14 mouse cellular contexts compared by ENCODE assay signal in the genomic region with DNA sequence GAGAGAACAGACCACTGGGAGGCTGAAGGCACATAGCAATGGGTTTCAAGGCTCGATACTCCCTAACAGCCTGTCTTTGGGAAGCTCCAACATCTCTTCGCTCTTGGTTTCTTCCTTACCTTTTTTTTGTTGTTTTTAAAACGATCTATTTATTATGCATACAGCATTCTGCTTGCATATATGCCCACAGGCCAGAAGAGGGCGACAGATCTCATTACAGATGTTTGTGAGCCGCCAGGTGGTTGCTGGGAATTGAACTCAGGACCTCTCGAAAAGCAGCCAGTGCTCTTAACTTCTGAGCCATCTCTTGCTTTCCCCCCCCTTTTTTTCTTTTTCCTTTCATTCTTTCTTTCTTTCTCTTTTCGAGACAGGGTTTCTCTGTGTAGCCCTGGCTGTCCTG. TPM values are rescaled to one million over a fixed set of nuclear protein-coding genes. Genes with fewer than 3 reads are reported as not detected.
DNase-seq lines count a peak whose midpoint lies in the region; ATAC-seq and TF ChIP-seq lines count a peak whose summit lies in the region.
"Had no signal": no experiment of that assay in that cellular context is flagged by ENCODE, and none has a peak within 500 bp of the region (broad histone marks: within the 10 kb centered on the region; RNA-seq: fewer than 3 reads in every experiment).

No protein-coding gene starts in this region.

- ATAC-seq in CD4-positive, CD25-positive, alpha-beta regulatory T cell, adult 4 months, result no peak
- ATAC-seq in kidney, postnatal 0 days (replicated peaks; ENCODE audit: low FRiP score, low read depth), result no peak
- ATAC-seq in granulocyte monocyte progenitor cell, adult 5-6 weeks (replicated peaks; ENCODE audit: poor library complexity, severe bottlenecking), result no peak
- ATAC-seq: Patski had no signal

- in situ Hi-C loops in CH12.LX (cut with MboI; ENCODE audit: low pct_ligation_motif_present, low pct_unique_long_range_greater_than_20kb, low sequenced_read_pairs), result loop anchor here (5.0 to 10.0 kb wide), 2 partner anchors 83 to 386 kb away; no protein-coding TSS in a partner anchor

- H3K4me2 ChIP-seq in kidney, postnatal 0 days (ENCODE audit: low read length), result no peak overlapping the region
- no peak overlapping the region for H3K4me2 ChIP-seq in CH12.LX (ENCODE audit: insufficient read depth, low read depth, poor library complexity, severe bottlenecking)

- H3K27me3 ChIP-seq in kidney, postnatal 0 days (ENCODE audit: insufficient read depth, low read length), result peaks cover 23% of the 10 kb centered on the region; the same call in 1 of the 2 replicates
- peaks cover 85% of the 10 kb centered on the region for H3K27me3 ChIP-seq in CH12.LX (replicated peaks)

- TF ChIP-seq CTCF in kidney, postnatal 0 days (IDR thresholded peaks at IDR 0.05; ENCODE audit: low read depth), result peak; percentile 54
- peak; percentile 21 to 64; a peak in 2 of 4 replicates for TF ChIP-seq CTCF in CH12.LX (conservative IDR thresholded peaks at IDR 0.05 in 1 of 2, IDR thresholded peaks at IDR 0.05 in 1 of 2; ENCODE audit: low read depth in 2 of 2, low read length in 2 of 2)

- peak; percentile 18 for DNase-seq in CD4-positive, CD25-positive, alpha-beta regulatory T cell, adult 2 months (ENCODE audit: low read depth, low spot score)
- no peak for DNase-seq in kidney, postnatal 0 days (ENCODE audit: low spot score)
- DNase-seq in kidney, postnatal 36 days, result no peak
- no peak for DNase-seq in CH12.LX (ENCODE audit: extremely low read depth)
- peak; percentile 10 for DNase-seq in brain, adult 2 months (ENCODE audit: low read depth, low spot score)
- no peak for DNase-seq in urinary bladder, adult 18-20 months (ENCODE audit: low spot score in 2 of 2)
- DNase-seq: adrenal gland, adult 8-10 months; cerebellum, adult 11 months; heart, postnatal 4 days; kidney, adult 11 months had no signal

- no peaks in the 10 kb centered on the region for H3K9me3 ChIP-seq in kidney, postnatal 0 days (replicated peaks; ENCODE audit: low read length)
- H3K9me3 ChIP-seq in CH12.LX (replicated peaks; ENCODE audit: low read length), result no peaks in the 10 kb centered on the region
- H3K9me3 ChIP-seq: megakaryocyte, embryonic 14.5 days had no signal

- dilution Hi-C loops in CH12.LX (cut with MboI; ENCODE audit: extremely low pct_ligation_motif_present, extremely low pct_unique_long_range_greater_than_20kb, low sequenced_read_pairs), result no loop called here

- no peak overlapping the region for H3K4me3 ChIP-seq in kidney, postnatal 0 days (replicated peaks; ENCODE audit: low read depth, low read length)
- H3K4me3 ChIP-seq in CH12.LX (replicated peaks in 1 of 3; ENCODE audit: low read depth in 2 of 3, low read length in 2 of 3, poor library complexity in 1 of 3), result no peak overlapping the region
- H3K4me3 ChIP-seq: megakaryocyte, embryonic 14.5 days had no signal

- TF ChIP-seq POLR2A in CH12.LX (IDR thresholded peaks at IDR 0.05; ENCODE audit: low read depth, low read length), result no peak

- no peaks in the 10 kb centered on the region for H3K4me1 ChIP-seq in kidney, postnatal 0 days (replicated peaks; ENCODE audit: insufficient read depth, low read length)
- no peaks in the 10 kb centered on the region for H3K4me1 ChIP-seq in CH12.LX (ENCODE audit: control insufficient read depth in 1 of 2, insufficient read depth in 2 of 2)

- H3K27ac ChIP-seq in kidney, postnatal 0 days, result no peak overlapping the region
- no peak overlapping the region for H3K27ac ChIP-seq in CH12.LX (ENCODE audit: insufficient read depth, low read depth)

- no peaks in the 10 kb centered on the region for H3K79me2 ChIP-seq in CH12.LX (replicated peaks; ENCODE audit: control insufficient read depth, extremely low read depth, insufficient read depth, poor library complexity, severe bottlenecking)

- TF ChIP-seq EP300 in CH12.LX (IDR thresholded peaks at IDR 0.05; ENCODE audit: low read length), result no peak

- no peak overlapping the region for H3K9ac ChIP-seq in kidney, postnatal 0 days (ENCODE audit: low read depth, low read length)
- no peak overlapping the region for H3K9ac ChIP-seq in CH12.LX (ENCODE audit: insufficient read depth, low read depth)

- no peaks in the 10 kb centered on the region for H3K36me3 ChIP-seq in kidney, postnatal 0 days (ENCODE audit: insufficient read depth, low read length)
- no peaks in the 10 kb centered on the region for H3K36me3 ChIP-seq in CH12.LX (replicated peaks in 1 of 2; ENCODE audit: control insufficient read depth in 1 of 2, insufficient read depth in 1 of 2, low read length in 1 of 2)

- WGBS in kidney, postnatal 0 days, result 65% methylated on average over 7 of the region's 7 CpGs

- no peak; the same call in 1 of the 2 replicates for TF ChIP-seq RAD21 in CH12.LX (IDR thresholded peaks at IDR 0.05; ENCODE audit: low read depth, low read length)

TF ChIP-seq in CH12.LX, 34 proteins besides CTCF, POLR2A, EP300 and RAD21:
- no peak for TF ChIP-seq HCFC1 (IDR thresholded peaks at IDR 0.05; ENCODE audit: low read depth, low read length)
- TF ChIP-seq JUND (conservative IDR thresholded peaks at IDR 0.05; ENCODE audit: low read depth, low read length), result no peak
- TF ChIP-seq SMC3 (IDR thresholded peaks at IDR 0.05; ENCODE audit: low read depth, low read length), result peak; percentile 40
- no peak for TF ChIP-seq ZMIZ1 (IDR thresholded peaks at IDR 0.05; ENCODE audit: low read depth, low read length)
- no peak for TF ChIP-seq ELF1 (IDR thresholded peaks at IDR 0.05; ENCODE audit: low read depth, low read length)
- no peak for TF ChIP-seq MXI1 (IDR thresholded peaks at IDR 0.05; ENCODE audit: low read depth, low read length)

RNA-seq across cellular contexts. Expression of a gene that starts 0.6 kb away (rescaled TPM):
- 1 to 10 TPM in 1 of 2 experiments, under 1 TPM in 1; 0.31 to 1.9 TPM for polyA plus RNA-seq in CD4-positive, CD25-positive, alpha-beta regulatory T cell, adult 4 months (2017; shearing (Covaris generic))
- polyA plus RNA-seq in kidney, postnatal 0 days (2015; fragmentation: Nextera tagmentation; extraction: Ambion mirVana), result 30.2 and 35.8 TPM in 2 replicates
- total RNA-seq in CH12.LX (2012; rRNA removed) (not detected in 2 replicates), CH12.LX (2014; rRNA removed) (not detected in 2 replicates)
- not detected in 2 replicates for polyA plus RNA-seq in CH12.LX (2012; ENCODE audit: insufficient read length, low read depth)
- total RNA-seq in granulocyte monocyte progenitor cell, adult 5-6 weeks (2014; fragmentation: Nextera tagmentation), result 1.3 TPM in 1 of 2 replicates, not detected in the other
- 2.3 TPM in 1 of 2 replicates, not detected in the other for total RNA-seq in granulocyte monocyte progenitor cell, adult 5-6 weeks (2017)
- polyA plus RNA-seq: Patski had no signal

RNA-seq across cellular contexts. Expression of a gene that starts 6.3 kb away (rescaled TPM):
- 1 to 10 TPM in 1 of 2 experiments, under 1 TPM in 1; 0.63 to 1.1 TPM for polyA plus RNA-seq in CD4-positive, CD25-positive, alpha-beta regulatory T cell, adult 4 months (2017; shearing (Covaris generic))
- polyA plus RNA-seq in kidney, postnatal 0 days (2015; fragmentation: Nextera tagmentation; extraction: Ambion mirVana), result 27.2 and 34.6 TPM in 2 replicates
- not detected in 2 replicates for total RNA-seq in CH12.LX (2012; rRNA removed)
- not detected in 2 replicates for total RNA-seq in CH12.LX (2014; rRNA removed)
- not detected in 2 replicates for polyA plus RNA-seq in CH12.LX (2012; ENCODE audit: insufficient read length, low read depth)
- total RNA-seq in granulocyte monocyte progenitor cell, adult 5-6 weeks (2014; fragmentation: Nextera tagmentation), result not detected in 2 replicates
- total RNA-seq in granulocyte monocyte progenitor cell, adult 5-6 weeks (2017), result 0.57 TPM in 1 of 2 replicates, not detected in the other
- polyA plus RNA-seq: Patski had no signal

RNA-seq across cellular contexts. Expression of a gene that starts 13.2 kb away (rescaled TPM):
- polyA plus RNA-seq in CD4-positive, CD25-positive, alpha-beta regulatory T cell, adult 4 months (2017; shearing (Covaris generic)), result 1 to 10 TPM; 2.0 to 3.4 TPM
- 54.4 and 69.0 TPM in 2 replicates for polyA plus RNA-seq in kidney, postnatal 0 days (2015; fragmentation: Nextera tagmentation; extraction: Ambion mirVana)
- total RNA-seq in CH12.LX (2012; rRNA removed), result not detected in 2 replicates
- not detected in 2 replicates for total RNA-seq in CH12.LX (2014; rRNA removed)
- polyA plus RNA-seq in CH12.LX (2012; ENCODE audit: insufficient read length, low read depth), result not detected in 2 replicates
- total RNA-seq in granulocyte monocyte progenitor cell, adult 5-6 weeks (2014; fragmentation: Nextera tagmentation), result 1.3 TPM in 1 of 2 replicates, not detected in the other
- total RNA-seq in granulocyte monocyte progenitor cell, adult 5-6 weeks (2017), result 0.52 and 1.1 TPM in 2 replicates
- polyA plus RNA-seq: Patski had no signal

RNA-seq across cellular contexts. Expression of a gene that starts 57.5 kb away (rescaled TPM):
- not detected for polyA plus RNA-seq in CD4-positive, CD25-positive, alpha-beta regulatory T cell, adult 4 months (2017; shearing (Covaris generic))
- 0.24 and 0.63 TPM in 2 replicates for polyA plus RNA-seq in kidney, postnatal 0 days (2015; fragmentation: Nextera tagmentation; extraction: Ambion mirVana)
- total RNA-seq in CH12.LX (2012; rRNA removed) (not detected in 2 replicates), CH12.LX (2014; rRNA removed) (not detected in 2 replicates)
- not detected in 2 replicates for polyA plus RNA-seq in CH12.LX (2012; ENCODE audit: insufficient read length, low read depth)
- total RNA-seq in granulocyte monocyte progenitor cell, adult 5-6 weeks (2014; fragmentation: Nextera tagmentation), result not detected in 2 replicates
- not detected in 2 replicates for total RNA-seq in granulocyte monocyte progenitor cell, adult 5-6 weeks (2017)
- total RNA-seq: heart, postnatal 4 days had no signal
- polyA plus RNA-seq: Patski had no signal

Comparison
In these comparisons a context has a peak if more than half of its experiments do, and no peak if none do; other contexts are left out.
1. DNase-seq: peak in CD4-positive, CD25-positive, alpha-beta regulatory T cell, adult 2 months (single experiment) and brain, adult 2 months (single experiment); none in kidney, postnatal 0 days (single experiment), kidney, postnatal 36 days (0 of 2), CH12.LX (single experiment) and urinary bladder, adult 18-20 months (0 of 2).
2. RNA of a gene that starts 0.6 kb away (polyA plus RNA-seq): 30.2 to 35.8 TPM in kidney, postnatal 0 days; 0.31 to 1.9 TPM in CD4-positive, CD25-positive, alpha-beta regulatory T cell, adult 4 months and not detected in CH12.LX; every median in the first group is over 10 times any median in the second.
3. RNA of a gene that starts 6.3 kb away (polyA plus RNA-seq): 27.2 to 34.6 TPM in kidney, postnatal 0 days; 0.63 to 1.1 TPM in CD4-positive, CD25-positive, alpha-beta regulatory T cell, adult 4 months and not detected in CH12.LX; every median in the first group is over 10 times any median in the second.
4. RNA of a gene that starts 13.2 kb away (polyA plus RNA-seq): 54.4 to 69.0 TPM in kidney, postnatal 0 days; 2.0 to 3.4 TPM in CD4-positive, CD25-positive, alpha-beta regulatory T cell, adult 4 months and not detected in CH12.LX; every median in the first group is over 10 times any median in the second.